Mouse (Mus musculus) skeletal muscle tissue, adult 2 months (tissue): ENCODE results near the gene Slc25a11.

Source experiments
- DNase-seq: peaks from one replicate; pipeline ENCODE4 v3.0.0-alpha.2; 2012; ENCODE audit warnings: low read depth, low spot score

Slc25a11 gene

DNA sequence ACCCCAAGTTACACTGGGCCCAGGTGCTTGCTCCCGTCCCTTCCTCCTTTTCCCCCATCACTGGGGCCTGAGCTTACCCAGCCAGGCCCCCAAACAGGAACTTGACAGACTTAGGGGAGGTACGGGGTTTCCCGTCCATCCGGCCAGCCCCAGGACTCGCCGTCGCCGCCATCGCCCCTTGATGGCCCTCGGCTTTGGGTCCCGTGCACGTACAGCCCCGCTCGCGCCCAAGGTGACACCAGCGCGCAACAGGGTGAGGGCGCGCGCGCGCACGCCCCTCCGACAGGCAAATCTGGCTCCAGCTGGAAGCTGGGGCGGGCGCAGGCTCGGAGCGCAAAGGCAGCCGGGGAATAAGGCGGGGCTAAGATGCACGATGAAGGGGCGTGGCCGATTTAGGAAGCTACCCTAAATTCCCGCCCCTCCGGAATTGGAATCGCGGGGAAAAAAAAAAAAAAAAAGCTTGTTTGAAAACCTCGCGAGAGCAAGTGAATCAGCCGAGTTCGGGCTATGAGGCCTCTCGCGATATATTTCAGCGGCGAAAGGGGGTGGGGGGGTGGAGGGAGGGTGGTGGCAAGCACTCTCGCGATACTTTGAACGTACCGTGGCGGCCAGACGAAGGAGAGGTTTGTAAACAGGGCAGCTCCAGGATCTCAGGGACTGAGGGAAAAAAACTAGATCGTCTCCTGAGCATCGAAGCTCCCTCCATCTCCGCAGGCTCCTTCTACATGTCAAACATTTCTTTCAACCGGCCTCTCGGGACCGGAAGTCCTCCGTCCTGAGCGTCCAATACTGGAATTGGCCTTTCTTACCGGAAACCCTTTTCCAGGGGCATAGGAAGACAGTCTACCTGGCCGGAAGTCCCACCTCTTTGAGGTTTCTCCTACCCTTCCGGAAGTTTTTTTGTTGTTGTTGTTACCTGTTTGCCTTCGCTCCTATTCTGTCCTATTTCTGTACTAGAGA lies at the start of gene Slc25a11, which contains the start of gene Rnf167:
Gene Slc25a11 (minus strand): TSS at position 789 of the 960 bp plus-strand sequence.
Gene Rnf167 (plus strand): TSS at position 545 of the 960 bp plus-strand sequence.
- DNase-seq, result peak; percentile 99

DNA sequence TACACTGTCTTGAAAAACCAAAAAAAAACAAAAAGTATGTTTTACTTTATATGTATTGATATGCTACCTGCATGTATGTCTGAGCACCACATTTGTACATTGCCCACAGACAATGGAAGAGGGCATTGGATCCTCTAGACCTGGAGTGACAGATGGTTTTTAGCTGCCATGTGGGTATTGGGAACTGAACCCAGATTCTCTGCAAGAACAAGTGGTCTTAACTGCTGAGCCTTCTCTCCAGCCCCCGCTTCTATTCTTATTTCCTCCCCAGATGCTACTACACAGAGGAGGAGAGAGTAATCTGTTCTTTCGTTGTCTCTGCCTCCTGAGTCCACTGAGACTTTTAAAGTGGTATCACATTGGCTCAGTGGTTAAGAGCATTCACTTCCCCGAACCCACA lies 46.2 kb upstream of the Slc25a11 start:
- DNase-seq, result no peak

DNA sequence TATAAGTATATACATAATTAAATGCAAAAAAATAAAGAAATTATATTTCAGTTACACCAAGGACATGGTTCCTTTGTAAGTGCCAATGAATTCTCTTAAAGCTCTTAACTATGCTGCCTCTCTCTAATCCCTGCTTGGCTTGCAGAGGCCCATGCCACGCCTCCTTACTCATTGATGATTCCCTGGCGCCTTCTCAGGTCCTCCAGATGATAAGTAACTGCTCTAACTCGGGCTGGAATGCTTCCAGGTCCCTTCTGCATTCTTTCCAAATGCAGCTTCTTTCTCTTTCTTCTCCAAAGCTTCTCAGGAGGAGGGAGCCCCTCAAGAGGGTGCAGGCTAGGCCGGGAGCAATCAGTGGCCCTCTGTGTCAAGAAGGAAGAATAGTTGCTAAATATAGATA lies 42.3 kb upstream of the Slc25a11 start:
- no peak for DNase-seq

DNA sequence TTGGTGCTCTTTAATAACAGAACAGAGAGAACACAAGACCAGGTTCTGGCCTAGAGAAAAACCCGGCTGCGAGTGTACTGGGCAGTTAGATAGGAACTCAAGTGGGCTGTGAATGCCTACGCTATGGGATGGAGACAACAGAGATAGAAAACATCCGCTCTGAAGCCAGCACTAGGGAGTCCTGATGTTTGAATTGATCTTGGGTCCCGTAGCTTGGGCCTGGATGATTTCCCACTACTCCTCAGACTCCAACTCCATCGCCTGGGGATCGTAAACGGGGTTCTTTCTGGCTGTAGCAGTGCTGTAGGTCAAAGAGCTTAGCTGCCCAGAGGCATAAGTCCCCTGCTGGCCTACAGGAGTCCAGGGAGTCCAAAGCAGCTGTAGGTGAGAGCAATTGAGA lies 41.1 kb upstream of the Slc25a11 start:
- no peak for DNase-seq

DNA sequence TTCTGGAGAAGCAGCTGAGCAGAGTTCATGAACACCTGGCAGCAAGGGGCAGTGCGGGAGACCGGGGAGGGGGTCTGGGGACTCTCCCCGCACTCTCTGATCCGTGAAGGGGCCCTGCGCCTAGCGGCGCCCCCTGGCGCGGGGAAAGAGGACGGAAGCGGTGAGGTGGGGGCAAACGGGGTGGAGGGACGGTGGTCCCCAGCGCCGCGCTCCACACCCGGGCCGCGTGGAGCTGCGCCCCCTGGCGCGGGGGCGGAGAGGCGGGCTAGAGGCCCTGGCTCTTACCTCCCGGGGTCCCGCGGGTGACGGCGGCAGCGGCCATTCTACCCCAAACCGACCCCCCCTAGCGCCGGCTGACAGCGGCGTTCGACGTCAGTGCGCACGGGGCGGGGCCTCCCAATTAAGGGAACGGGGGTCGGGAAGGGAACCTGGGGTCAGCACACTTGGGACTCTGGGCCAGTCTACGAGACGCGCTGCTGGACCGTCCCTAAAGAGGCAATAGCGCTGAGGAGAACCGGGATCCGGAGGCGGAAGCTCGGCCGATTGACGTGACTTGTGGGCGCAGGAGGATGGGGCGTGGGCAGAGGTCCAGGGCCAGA lies 40.4 kb upstream of the Slc25a11 start, which contains the start of gene Camta2:
Gene Camta2 (minus strand): TSS at position 505 of the 599 bp plus-strand sequence.
- DNase-seq, result peak; percentile 86

DNA sequence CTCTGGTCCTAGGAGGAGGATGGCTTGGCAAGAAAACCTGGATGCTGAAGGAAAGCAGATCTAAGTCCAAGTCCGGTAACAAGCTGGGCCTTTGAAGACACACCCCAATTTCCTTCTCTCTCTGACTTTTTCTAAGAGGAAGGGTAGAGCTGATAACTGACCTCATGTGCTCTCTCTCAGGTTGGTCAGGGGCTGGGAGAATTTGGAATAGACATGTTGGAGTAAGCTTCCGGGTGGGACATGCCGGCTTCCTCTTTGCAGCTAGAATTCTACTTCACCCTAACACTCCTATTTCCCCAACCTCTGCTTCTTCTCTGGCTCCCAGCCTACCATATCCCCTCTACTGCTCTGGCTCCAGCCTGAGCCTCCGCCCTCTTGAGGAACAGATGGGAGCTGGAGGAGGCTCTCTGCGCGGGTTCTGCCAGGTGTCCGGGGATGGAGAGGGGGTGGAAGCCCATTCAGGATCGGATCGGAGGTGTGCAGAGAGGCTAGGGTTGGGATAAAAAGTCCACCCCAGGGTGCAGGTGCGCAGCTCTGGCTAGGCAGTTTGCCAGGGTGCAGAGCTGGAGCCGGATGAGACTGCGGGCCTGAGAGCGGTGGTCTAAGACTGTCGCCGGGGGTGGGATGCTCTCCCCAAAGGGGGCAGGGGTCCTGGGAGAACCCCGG lies 39.8 kb upstream of the Slc25a11 start:
- no peak for DNase-seq

DNA sequence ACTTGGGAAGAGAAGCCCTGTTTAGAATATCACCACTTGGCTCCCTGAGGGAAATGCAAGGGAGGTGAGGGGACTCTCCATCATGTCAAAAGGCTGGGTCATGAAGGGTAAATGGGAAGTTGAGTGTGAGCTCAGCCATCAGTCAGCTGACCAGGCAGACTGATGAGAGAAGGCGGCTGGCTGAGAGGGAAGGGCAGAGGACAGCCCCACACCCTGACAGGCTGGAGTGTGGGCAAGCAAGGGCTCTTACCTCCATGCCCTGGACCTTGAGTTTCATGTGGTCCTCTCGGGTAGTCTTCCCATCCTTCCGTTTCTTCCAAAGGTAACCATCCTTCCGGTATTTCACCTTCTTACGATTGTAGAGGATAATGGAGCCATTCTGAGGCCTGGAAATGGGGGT lies 36.4 kb upstream of the Slc25a11 start:
- DNase-seq, result no peak

DNA sequence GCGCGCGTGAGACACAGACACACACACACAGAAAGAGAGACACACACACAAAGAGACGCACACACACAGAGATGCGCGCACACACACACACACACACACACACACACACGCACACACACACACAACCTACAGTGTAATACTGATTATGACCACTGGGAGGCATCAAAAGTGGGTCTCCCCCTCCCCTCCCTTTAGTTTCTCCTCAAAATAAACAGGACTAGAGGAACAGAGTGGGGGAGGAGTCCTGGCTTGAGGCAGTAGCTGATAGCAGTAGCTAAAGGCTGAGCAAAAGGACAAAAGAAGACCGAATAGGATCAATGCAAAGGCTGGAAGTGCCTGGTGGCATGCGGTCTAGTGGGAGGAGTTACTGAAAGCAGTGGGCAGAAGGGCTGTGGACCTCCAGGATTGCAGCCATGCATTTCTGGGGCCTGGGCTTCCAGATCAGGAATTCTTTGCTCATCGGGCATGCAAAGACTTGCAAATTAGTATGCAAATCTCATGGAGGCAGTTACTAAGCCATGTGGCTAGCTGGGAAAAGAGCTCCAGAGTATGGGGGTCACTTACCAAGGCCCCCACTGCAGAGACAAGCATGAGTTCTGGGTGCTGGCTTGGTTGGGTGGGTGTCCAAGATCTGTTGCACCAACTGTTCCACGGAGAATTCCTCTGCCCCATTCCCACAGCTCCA lies 34.8 kb upstream of the Slc25a11 start:
- DNase-seq, result no peak

DNA sequence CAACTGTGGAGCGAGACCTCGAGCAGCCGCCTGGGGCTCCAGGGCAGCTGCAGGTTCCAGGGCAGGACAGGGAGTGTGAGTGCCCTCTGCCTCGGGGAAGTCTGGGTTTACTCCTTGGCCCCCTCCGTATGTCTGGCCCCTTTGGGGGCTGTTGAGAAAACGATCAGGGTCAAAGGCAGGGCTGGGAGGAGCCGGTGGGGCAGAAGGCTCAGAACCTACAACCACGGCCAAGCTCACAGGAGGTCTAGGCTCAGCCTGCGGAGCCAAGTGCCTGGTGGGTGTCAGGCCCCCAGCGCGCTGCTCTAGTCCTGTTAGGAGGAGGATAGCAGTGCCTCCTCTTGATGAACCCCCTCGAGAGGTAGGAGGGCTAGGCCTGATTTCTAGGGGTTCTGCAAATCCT lies 33.9 kb upstream of the Slc25a11 start:
- no peak for DNase-seq

DNA sequence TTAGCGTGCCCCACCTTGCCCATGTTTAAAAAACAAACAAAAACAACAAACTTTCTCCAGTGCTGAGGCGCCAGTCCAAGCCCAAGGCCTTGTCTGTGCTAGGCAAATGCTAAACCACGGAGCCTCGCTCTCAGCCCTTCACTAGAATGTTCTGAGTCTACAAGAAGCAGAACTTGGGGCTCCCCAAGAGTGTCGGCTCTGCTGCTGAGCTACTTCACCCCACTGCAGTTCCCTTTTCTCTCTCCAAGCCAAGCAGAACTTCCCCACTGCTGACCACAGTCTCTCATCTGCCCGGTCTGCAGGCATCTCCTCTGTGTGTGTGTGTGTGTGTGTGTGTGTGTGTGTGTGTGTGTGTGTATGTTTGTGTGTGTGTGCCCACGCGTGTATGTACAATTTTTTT lies 32.6 kb upstream of the Slc25a11 start:
- DNase-seq, result no peak

DNA sequence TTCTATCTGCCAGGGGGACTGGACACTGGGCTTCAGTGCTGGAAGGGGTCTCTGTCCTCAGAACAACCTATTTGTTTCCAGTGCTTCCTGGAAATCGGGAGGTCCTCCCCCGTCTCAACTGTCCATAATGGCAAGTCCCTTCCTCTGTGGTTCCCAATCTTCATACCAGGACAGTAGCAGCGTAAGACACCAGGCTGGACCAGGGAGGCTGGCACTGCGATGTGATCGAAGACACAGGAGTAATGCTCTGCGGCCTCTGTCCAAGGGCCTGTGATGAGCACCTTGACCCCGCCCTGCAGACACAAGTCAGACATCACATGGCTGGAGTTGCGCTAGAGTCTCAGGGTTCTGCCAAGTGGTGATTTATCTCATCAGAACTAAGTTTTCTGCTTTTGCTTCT lies 32.1 kb upstream of the Slc25a11 start:
- DNase-seq, result no peak

DNA sequence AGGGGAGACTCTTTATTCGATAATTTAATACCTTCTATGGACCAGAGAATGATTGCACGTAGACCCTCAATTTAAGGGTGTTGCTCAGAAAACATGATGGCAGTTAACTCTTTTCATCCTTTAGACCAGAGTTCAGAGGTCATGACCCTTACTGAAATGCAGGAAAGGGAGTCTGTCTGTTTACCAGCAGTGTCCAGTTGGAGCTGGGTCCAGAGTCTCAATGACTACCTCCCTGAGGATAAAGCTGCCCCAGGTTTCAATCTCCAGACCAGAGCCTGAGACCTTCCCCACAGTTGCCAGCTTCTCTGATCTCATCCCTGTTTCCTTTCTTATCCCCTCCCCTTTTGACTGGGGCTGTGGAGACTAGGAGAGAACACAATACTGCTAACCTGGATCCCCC lies 31.3 kb upstream of the Slc25a11 start:
- no peak for DNase-seq

DNA sequence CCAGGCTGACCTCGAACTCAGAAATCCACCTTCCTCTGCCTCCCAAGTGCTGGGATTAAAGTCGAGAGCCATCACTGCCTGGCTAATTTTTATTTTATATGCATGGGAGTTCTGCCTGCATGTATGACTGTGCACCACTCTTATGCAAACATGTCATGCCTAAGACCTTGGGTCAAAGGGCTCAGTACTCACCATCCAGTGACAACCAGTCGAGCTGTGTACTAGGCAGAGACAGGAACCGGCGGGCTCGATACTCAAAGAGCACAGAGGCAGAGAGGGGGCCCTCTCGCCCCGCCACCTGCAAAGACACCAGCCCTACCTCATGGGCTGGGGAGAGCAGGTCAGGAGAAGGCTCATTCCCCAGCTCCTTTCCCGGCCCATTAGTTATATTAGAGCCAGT lies 30.8 kb upstream of the Slc25a11 start:
- DNase-seq, result no peak

DNA sequence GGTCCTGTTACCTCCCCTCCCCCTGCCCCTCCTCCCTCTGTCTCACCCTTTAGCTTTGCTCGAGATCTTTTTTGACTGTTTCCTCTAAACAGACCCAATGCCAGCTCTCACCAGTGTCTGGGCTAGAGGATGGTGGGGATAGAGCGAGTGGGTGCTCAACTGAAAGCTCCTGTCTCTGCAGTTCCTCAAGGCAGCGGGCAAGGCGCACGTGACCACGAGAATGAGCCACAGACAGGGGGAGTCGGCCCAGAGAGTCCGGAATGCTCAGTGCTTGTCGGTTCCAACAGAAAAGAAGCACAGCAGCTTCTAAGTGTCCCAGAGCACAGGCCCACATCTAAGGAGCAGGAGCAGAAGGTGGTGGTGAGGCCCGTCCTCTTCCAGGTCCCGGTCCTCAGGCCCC lies 27.2 kb upstream of the Slc25a11 start:
- DNase-seq, result no peak

DNA sequence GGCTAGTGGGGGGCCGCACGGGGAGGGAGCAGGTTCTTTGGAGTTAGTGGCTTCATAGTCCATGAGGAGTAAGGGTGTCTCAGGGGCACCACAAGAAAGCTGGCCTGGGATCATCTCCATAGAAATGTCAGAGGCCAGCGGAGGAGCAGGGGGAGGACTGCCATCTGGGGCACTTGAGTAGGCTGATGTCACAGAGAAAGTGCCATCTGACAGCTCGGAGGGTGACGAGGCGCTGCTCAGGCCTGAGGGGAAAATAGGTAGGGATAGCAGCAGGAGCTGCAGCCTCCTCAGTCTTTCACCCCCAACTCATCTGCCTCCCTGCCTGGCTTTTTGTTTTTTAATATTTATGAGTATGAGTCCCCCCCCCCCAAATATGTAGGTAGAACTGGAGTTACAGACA lies 26.7 kb upstream of the Slc25a11 start:
- no peak for DNase-seq

DNA sequence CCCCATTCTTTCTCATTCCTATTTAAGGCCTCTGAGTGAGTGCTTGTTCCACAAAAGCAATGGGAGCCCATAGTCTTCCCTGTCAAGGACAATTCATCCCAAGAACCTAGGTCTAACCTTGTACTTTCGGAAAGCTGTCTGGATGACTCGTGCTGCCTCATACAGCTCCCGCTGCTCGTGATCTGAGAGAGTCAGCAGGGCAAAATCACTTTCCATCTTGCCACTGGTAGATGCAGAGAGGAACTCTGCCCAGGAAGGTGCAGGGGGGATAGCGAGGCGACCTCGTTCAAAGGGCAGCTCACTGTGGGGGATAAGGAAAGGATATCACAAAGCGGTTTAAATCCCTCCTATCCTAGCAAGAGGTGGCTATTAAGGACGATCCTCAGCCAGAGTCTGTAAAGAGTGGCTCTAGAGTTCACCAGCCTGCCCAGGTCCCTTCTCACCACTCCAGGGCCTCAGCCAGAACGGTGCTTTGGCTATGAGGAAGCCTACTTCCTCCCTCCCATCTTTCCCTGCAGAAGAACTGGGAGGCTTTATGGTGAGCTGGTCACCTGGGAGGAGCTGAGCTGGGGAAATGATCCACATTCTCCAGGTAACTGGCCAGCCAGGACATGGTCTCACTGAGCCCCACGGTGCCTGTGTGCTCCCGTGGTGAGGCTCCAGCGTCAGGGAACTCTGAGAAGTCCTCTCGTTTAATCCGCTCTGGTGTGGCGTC lies 24.2 kb upstream of the Slc25a11 start:
- no peak for DNase-seq

DNA sequence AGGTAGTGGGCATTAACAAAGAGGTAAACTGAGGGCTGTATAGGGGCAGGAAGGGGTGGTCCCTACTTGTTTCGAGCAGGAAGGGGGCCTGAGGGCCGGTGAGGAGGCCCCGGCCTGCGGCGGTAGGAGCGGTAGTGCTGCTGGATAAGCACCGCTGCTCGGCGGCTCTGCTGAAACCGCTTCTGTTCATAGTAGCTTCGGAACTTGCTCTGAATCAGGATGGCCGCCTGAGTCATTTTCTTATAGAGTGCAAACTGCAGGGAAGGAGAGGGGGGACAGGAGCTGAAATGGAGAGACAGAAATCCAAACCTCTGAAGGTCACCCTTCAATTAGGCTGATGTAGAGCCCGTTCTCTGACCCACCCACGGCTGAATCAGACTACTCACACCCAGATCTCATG lies 23.2 kb upstream of the Slc25a11 start:
- DNase-seq, result no peak

DNA sequence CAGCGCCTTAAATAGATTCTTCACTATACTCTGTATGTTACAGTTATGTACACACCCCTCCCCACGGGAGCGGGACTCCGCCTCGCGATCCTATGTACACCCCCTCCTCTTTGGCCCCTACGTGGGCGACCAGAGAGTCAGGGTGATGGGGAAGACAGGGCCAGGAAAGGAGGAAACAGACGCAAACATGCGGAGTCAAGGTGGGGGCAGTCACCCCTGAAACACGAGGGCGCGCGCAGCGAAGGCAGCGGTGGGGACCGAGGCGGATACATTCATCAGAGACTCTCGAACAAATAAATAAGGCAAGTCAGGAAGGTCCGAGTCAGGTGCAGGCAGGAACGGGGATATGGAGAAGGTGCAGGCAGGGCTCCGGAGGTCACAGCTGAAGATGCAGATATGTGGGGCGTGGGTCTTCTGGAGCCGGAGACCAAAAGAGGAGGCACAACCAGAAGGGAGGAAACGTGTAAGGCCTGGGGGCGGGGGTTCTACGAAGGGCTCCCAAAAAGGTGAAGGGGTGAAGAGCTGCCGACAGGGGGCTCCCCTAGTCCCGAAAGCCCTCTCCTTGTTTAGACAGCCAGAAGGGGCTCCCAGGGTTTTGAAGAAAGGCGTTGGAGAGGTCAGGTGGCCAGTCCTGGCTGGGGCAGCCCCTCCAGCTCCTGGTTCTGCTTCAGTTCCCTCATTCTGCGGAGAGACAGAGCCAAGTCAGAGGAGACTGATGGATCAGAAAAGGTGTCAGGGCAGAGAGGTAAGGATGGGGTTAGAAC lies 22.5 kb upstream of the Slc25a11 start:
- peak; percentile 58 for DNase-seq

DNA sequence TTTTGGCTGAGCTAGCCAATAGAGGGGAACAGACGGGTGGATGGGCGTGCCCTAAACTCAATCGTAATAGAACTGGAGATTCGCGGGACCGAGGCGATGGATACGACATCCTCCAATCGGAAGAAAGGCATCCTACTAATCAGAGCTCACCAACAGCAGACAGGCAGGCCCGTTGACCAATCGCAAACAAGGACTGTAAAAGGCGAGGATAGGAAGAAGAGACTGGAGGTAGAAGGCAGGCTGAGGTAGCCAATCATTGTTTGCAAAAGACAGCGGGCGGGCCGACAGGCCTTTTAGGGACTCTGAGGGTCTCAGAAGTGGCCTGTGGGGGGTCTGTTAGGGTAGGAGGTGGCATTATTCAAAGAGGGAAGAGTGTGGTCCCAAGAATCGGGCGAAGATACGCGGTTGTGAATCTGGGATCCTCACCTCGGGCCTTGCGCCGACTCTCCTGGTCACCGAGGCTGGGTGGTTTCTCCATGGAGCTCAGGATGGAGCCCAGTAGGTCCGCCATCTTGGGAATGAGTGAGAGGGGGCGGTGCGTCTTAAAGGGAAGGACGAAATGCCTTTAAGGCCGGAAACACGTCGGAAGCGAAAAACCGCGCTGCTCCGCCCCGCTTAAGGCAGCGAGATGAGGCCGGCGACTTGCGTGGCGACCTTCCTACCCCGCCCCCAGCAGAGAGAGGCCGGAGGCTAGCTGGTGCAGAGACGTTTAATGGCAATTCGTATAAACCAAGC lies 21.7 kb upstream of the Slc25a11 start, which contains the start of gene Spag7:
Gene Spag7 (minus strand): TSS at position 646 of the 735 bp plus-strand sequence.
- peak; percentile 99 for DNase-seq
